Mouse (Mus musculus): Measurements from ENCODE around the gene Kctd14. TPM values are rescaled to one million over a fixed set of nuclear protein-coding genes. Genes with fewer than 3 reads are reported as not detected.
A peak's percentile ranks its signal among the peaks of the same experiment; 100 is the strongest.
"Not testable (repeated sequence)": the region's sequence is repeated elsewhere in the genome, so short reads cannot be mapped to it uniquely, and the experiment has no call there.

Gene Kctd14
- polyA plus RNA-seq (2015; fragmentation: Nextera tagmentation; extraction: Ambion mirVana), result 1.2 and 1.4 TPM in 2 replicates

DNA sequence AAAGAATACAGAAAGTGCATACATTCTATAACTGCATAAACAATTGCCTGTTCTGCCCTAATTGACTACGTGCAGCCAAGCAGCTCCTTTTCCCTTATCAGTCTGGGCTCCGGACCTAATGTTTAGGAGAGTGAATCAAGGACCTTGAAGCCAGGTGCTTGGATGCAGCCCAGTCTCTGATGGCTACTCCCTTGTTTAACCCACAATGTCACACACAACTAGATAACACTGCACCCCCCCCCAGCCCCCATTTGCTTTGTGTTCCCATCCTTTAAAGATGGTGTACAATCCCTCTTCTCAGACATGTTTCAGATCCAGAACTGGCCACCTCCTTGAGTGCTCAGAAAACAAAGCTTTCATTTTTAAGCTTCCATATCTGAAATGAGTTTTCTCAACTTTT is at the start of gene Kctd14:
TSS of gene Kctd14 (plus strand) at position 301 of the 400 bp plus-strand sequence.
- H3K4me2 ChIP-seq (replicated peaks; ENCODE audit: low read depth, low read length); H3K9ac ChIP-seq (replicated peaks; ENCODE audit: low read length); H3K27ac ChIP-seq (ENCODE audit: low read length); ATAC-seq (ENCODE audit: low FRiP score, low TSS enrichment); H3K4me1 ChIP-seq (ENCODE audit: insufficient read depth, low read length); H3K36me3 ChIP-seq (ENCODE audit: insufficient read depth, low read length); H3K4me3 ChIP-seq (ENCODE audit: low read length); H3K27me3 ChIP-seq (ENCODE audit: insufficient read depth, low read length); H3K9me3 ChIP-seq (ENCODE audit: low read length): not testable (repeated sequence)
- WGBS, result 70% methylated on average over 2 of the region's 2 CpGs

DNA sequence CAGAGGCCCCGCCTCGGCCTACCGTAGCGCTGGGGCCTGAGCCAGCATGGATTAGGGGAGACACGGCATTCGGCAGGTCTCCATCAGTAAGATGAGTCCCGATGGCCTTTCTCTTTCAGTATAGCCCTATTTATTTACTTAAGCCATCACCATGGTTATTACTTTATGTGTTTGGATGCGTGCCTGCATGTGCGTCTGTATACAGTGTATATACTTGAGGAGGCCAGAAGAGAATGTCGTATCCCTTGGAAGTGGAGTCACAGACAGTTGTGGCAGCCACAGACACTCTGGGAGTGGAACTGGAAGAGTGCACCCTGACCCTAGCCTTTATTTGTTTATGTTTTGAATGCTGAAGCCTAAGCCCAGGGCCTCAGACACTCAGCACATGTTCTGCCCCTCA is 44.0 kb upstream of the Kctd14 start:
- 74% methylated on average over 10 of the region's 10 CpGs for WGBS
- H3K4me3 ChIP-seq (ENCODE audit: low read length), result no peak overlapping the region
- H3K9ac ChIP-seq (replicated peaks; ENCODE audit: low read length), result no peak overlapping the region
- H3K36me3 ChIP-seq (ENCODE audit: insufficient read depth, low read length), result peaks cover 48% of the 10 kb centered on the region
- H3K27me3 ChIP-seq (ENCODE audit: insufficient read depth, low read length), result no peaks in the 10 kb centered on the region
- no peak overlapping the region for H3K4me2 ChIP-seq (replicated peaks; ENCODE audit: low read depth, low read length)
- peaks cover 6% of the 10 kb centered on the region; the same call in 1 of the 2 replicates for H3K9me3 ChIP-seq (ENCODE audit: low read length)
- 0 out of 2 replicates have a peak, but pooled peaks have one; percentile 46 for ATAC-seq (ENCODE audit: low FRiP score, low TSS enrichment)
- no peak overlapping the region for H3K27ac ChIP-seq (ENCODE audit: low read length)
- no peaks in the 10 kb centered on the region for H3K4me1 ChIP-seq (ENCODE audit: insufficient read depth, low read length)

- H3K4me2 ChIP-seq (replicated peaks; ENCODE audit: low read depth, low read length), result no peak overlapping the region
- no peak overlapping the region for H3K4me3 ChIP-seq (ENCODE audit: low read length)
- H3K36me3 ChIP-seq (ENCODE audit: insufficient read depth, low read length), result peaks cover 39% of the 10 kb centered on the region
- ATAC-seq (ENCODE audit: low FRiP score, low TSS enrichment), result no peak
- H3K9ac ChIP-seq (replicated peaks; ENCODE audit: low read length), result no peak overlapping the region
- no peaks in the 10 kb centered on the region for H3K9me3 ChIP-seq (ENCODE audit: low read length)
- no peaks in the 10 kb centered on the region for H3K27me3 ChIP-seq (ENCODE audit: insufficient read depth, low read length)
- WGBS, result 89% methylated on average over 2 of the region's 2 CpGs
- no peak overlapping the region for H3K27ac ChIP-seq (ENCODE audit: low read length)
- no peaks in the 10 kb centered on the region for H3K4me1 ChIP-seq (ENCODE audit: insufficient read depth, low read length)
Measured at GRCm38 (mm10) chr7:97411106-97411505, 40.0 kb upstream of the Kctd14 start.

GRCm38 (mm10) chr7:97411575-97411974 is 39.5 kb upstream of the Kctd14 start:
- WGBS, result 79% methylated on average over 3 of the region's 3 CpGs
- no peak for ATAC-seq (ENCODE audit: low FRiP score, low TSS enrichment)
- Histone ChIP-seq H3K27ac (ENCODE audit: low read length) (no peak overlapping the region), H3K36me3 (ENCODE audit: insufficient read depth, low read length) (peaks cover 39% of the 10 kb centered on the region), H3K4me1 (ENCODE audit: insufficient read depth, low read length) (no peaks in the 10 kb centered on the region), H3K27me3 (ENCODE audit: insufficient read depth, low read length) (no peaks in the 10 kb centered on the region), H3K4me2 (replicated peaks; ENCODE audit: low read depth, low read length) (no peak overlapping the region), H3K4me3 (ENCODE audit: low read length) (no peak overlapping the region), H3K9ac (replicated peaks; ENCODE audit: low read length) (no peak overlapping the region), H3K9me3 (ENCODE audit: low read length) (no peaks in the 10 kb centered on the region)

- no peaks in the 10 kb centered on the region for H3K27me3 ChIP-seq (ENCODE audit: insufficient read depth, low read length)
- peaks cover 24% of the 10 kb centered on the region for H3K36me3 ChIP-seq (ENCODE audit: insufficient read depth, low read length)
- no peak overlapping the region for H3K27ac ChIP-seq (ENCODE audit: low read length)
- no peak for ATAC-seq (ENCODE audit: low FRiP score, low TSS enrichment)
- H3K4me3 ChIP-seq (ENCODE audit: low read length), result no peak overlapping the region
- no peak overlapping the region for H3K9ac ChIP-seq (replicated peaks; ENCODE audit: low read length)
- 84% methylated on average over 1 of the region's 1 CpGs for WGBS
- H3K4me1 ChIP-seq (ENCODE audit: insufficient read depth, low read length), result no peaks in the 10 kb centered on the region; the same call in 1 of the 2 replicates
- H3K9me3 ChIP-seq (ENCODE audit: low read length), result no peaks in the 10 kb centered on the region
- no peak overlapping the region for H3K4me2 ChIP-seq (replicated peaks; ENCODE audit: low read depth, low read length)
Measured at GRCm38 (mm10) chr7:97413981-97414380, 37.1 kb upstream of the Kctd14 start.

DNA sequence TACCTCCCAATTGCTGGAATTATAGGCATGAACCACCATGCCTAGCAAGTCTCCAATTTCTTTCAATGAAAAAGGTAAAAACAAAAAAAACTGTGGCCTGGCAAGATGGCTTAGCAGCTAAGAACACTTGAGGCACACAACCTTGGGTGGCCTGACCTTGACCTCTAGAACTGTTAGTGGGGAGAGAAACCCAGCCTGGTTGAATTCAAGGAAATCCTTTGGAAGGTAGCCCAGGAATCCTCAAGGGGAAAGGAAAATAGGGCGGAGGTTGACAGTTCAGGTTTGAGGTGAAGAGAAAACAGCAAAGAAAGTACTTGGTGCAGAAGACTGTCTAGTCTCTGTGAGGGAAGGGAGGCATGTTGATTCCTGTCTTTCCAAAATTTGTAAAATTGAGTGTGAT is 36.7 kb upstream of the Kctd14 start:
- no peak overlapping the region for H3K27ac ChIP-seq (ENCODE audit: low read length)
- no peak overlapping the region for H3K9ac ChIP-seq (replicated peaks; ENCODE audit: low read length)
- H3K36me3 ChIP-seq (ENCODE audit: insufficient read depth, low read length), result peaks cover 20% of the 10 kb centered on the region
- no peaks in the 10 kb centered on the region; the same call in 1 of the 2 replicates for H3K4me1 ChIP-seq (ENCODE audit: insufficient read depth, low read length)
- ATAC-seq (ENCODE audit: low FRiP score, low TSS enrichment), result no peak
- 81% methylated on average over 1 of the region's 1 CpGs for WGBS
- no peak overlapping the region for H3K4me3 ChIP-seq (ENCODE audit: low read length)
- H3K9me3 ChIP-seq (ENCODE audit: low read length), result no peaks in the 10 kb centered on the region
- no peak overlapping the region for H3K4me2 ChIP-seq (replicated peaks; ENCODE audit: low read depth, low read length)
- H3K27me3 ChIP-seq (ENCODE audit: insufficient read depth, low read length), result no peaks in the 10 kb centered on the region

DNA sequence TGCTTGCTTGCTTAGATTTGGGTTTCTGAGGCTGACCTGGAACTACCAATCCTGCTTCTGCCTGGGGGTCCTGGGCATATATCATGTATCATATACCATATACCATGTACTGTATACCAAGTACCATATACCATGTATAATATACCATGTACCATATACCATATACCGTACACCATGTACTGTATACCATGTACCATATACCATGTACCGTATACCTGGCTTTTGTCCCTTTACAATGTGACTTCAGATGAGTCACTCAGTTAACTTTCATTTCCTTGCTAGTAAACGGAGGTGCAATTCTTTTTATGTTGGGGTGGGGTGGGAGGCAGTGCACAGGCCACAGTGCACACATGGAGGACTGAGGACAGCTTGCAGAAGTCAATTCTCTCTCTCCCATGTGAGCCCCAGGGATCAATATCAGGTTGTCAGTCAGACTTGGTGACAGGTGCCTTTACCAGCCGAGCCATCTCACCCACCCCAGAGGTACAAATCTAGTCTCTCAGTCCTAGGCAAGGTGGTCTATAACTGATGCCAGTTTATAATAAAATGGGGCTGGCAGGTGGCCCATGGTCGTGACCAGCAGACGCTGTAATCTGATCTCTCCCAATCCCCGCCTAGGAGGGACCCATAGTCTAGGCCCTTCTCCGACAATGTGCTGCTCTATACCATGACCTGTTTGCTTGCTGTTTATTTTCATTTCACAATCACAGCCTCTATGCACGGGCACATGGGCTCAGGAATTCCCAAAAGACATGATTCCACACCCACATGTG is 36.0 kb upstream of the Kctd14 start:
- Histone ChIP-seq H3K27me3 (ENCODE audit: insufficient read depth, low read length) (no peaks in the 10 kb centered on the region), H3K4me2 (replicated peaks; ENCODE audit: low read depth, low read length) (no peak overlapping the region), H3K4me3 (ENCODE audit: low read length) (no peak overlapping the region), H3K9me3 (ENCODE audit: low read length) (no peaks in the 10 kb centered on the region), H3K36me3 (ENCODE audit: insufficient read depth, low read length) (peaks cover 13% of the 10 kb centered on the region), H3K4me1 (ENCODE audit: insufficient read depth, low read length) (no peaks in the 10 kb centered on the region; the same call in 1 of the 2 replicates), H3K9ac (replicated peaks; ENCODE audit: low read length) (no peak overlapping the region), H3K27ac (ENCODE audit: low read length) (no peak overlapping the region)
- 0 out of 2 replicates have a peak, but pooled peaks have one; percentile 32 for ATAC-seq (ENCODE audit: low FRiP score, low TSS enrichment)
- WGBS, result 38% methylated on average over 9 of the region's 9 CpGs

GRCm38 (mm10) chr7:97416473-97416872 is 34.6 kb upstream of the Kctd14 start:
- no peak overlapping the region for H3K27ac ChIP-seq (ENCODE audit: low read length)
- H3K4me1 ChIP-seq (ENCODE audit: insufficient read depth, low read length), result no peaks in the 10 kb centered on the region; the same call in 1 of the 2 replicates
- WGBS, result 79% methylated on average over 4 of the region's 4 CpGs
- no peak for ATAC-seq (ENCODE audit: low FRiP score, low TSS enrichment)
- no peaks in the 10 kb centered on the region for H3K27me3 ChIP-seq (ENCODE audit: insufficient read depth, low read length)
- H3K4me3 ChIP-seq (ENCODE audit: low read length), result no peak overlapping the region
- 0 out of 2 replicates have a peak, but pooled peaks cover 2% of the 10 kb centered on the region for H3K36me3 ChIP-seq (ENCODE audit: insufficient read depth, low read length)
- H3K9me3 ChIP-seq (ENCODE audit: low read length), result no peaks in the 10 kb centered on the region
- no peak overlapping the region for H3K4me2 ChIP-seq (replicated peaks; ENCODE audit: low read depth, low read length)
- H3K9ac ChIP-seq (replicated peaks; ENCODE audit: low read length), result no peak overlapping the region

DNA sequence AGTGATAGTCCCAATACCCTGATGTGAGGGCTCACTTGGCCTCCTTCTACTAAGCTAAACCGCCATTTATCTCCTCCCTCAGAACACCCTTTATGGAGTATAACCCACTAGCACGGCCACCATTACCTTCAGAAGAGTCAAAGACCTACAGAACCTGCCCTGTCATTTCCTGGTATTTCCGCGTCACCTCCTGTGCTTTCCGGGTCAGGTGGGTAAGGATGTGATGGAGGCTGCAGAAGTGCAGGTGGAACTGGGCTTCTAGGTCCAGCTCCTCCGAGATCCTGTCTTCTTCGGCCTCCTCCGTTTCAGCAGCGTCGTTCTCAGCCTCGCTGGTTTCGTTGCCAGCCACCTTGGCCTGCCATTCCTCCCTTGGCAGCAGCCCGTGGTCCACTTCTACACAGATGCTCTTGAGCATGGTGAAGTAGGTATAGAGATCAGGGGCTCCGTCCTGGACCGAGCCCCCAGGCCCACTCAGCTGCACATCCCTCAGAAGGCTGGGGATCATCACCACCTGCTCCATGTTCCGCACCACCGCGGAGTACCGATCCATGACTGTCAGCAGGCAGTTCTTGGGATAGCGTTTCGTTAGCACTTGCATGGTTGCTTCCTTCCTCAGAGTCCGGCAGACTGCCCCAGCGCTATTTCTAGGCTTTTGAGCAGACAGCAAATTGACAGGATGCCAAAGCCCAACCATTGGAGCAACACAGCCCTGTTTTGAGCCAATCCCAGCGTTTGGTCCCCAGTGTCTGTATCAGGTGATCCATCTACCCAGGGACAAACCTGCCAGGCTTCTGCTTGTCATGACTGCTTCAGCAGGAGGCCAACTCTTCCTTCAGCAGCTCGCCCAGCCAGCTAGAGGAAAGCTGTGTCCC is 34.0 kb upstream of the Kctd14 start, which contains the start of gene Thrsp:
TSS of gene Thrsp (minus strand) at position 825 of the 872 bp plus-strand sequence.
- WGBS, result 72% methylated on average over 25 of the region's 25 CpGs
- Histone ChIP-seq H3K9ac (replicated peaks; ENCODE audit: low read length) (no peak within 1 kb of the TSS), H3K27me3 (ENCODE audit: insufficient read depth, low read length) (no peaks in the 10 kb centered on the region), H3K36me3 (ENCODE audit: insufficient read depth, low read length) (0 out of 2 replicates have a peak, but pooled peaks cover 2% of the 10 kb centered on the region), H3K9me3 (ENCODE audit: low read length) (no peaks in the 10 kb centered on the region), H3K4me2 (replicated peaks; ENCODE audit: low read depth, low read length) (no peak within 1 kb of the TSS), H3K27ac (ENCODE audit: low read length) (no peak within 1 kb of the TSS), H3K4me1 (ENCODE audit: insufficient read depth, low read length) (no peaks in the 10 kb centered on the region; the same call in 1 of the 2 replicates), H3K4me3 (ENCODE audit: low read length) (no peak within 1 kb of the TSS)
- ATAC-seq (ENCODE audit: low FRiP score, low TSS enrichment), result peak; percentile 32; the same call in 1 of the 2 replicates

All from kidney, embryonic 16.5 days (tissue).